Mouse (Mus musculus): ENCODE results near the gene Arnt. TPM values are rescaled to one million over a fixed set of nuclear protein-coding genes. Genes with fewer than 3 reads are reported as not detected.

Arnt gene
- total RNA-seq, 1 experiment = 25.1 TPM

DNA sequence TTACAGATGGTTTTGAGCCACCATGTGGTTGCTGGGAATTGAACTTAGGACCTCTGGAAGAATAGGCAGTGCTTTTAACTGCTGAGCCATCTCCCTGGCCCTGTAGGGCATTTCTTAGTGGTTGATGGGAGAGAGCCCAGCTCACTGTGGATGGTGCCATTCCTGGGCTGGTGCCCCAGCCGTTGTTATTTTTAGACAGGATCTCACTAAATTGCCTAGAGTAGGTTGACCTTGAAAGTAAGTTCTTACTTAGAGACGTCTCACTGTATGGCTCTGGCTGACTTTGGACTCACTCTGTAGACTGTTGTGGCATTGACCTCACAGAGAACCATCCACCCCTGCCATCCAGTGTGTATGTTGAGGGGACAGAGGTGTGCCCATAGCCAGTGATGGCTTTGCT, 64.0 kb downstream of the Arnt start:
- H3K36me3 ChIP-seq (ENCODE audit: control insufficient read depth, insufficient read depth, low read length, poor library complexity, severe bottlenecking) = peaks cover 8% of the 10 kb centered on the region
- DNase-seq (ENCODE audit: low read depth, low spot score) = no peak
- H3K4me1 ChIP-seq (ENCODE audit: control insufficient read depth in 2 of 2, insufficient read depth in 2 of 2, low read length in 2 of 2, poor library complexity in 1 of 2) = no peaks in the 10 kb centered on the region
- no peak overlapping the region for H3K4me3 ChIP-seq (ENCODE audit: insufficient read depth in 1 of 2, low read depth in 1 of 2, low read length in 2 of 2, poor library complexity in 1 of 2, severe bottlenecking in 1 of 2)
- in situ Hi-C loops (cut with MboI; ENCODE audit: low sequenced_read_pairs in 2 of 2, unreplicated experiment in 2 of 2) = no loop called here
- no peak overlapping the region for H3K27ac ChIP-seq (ENCODE audit: insufficient read depth, low read depth, low read length, poor library complexity, severe bottlenecking)
- TF ChIP-seq HCFC1 (IDR thresholded peaks at IDR 0.05; ENCODE audit: borderline replicate concordance, insufficient read depth, low read length) (no peak), ZC3H11A (IDR thresholded peaks at IDR 0.05; ENCODE audit: borderline replicate concordance, low read depth, low read length) (no peak), ZNF384 (IDR thresholded peaks at IDR 0.05; ENCODE audit: low read depth, low read length) (no peak), MAFK (IDR thresholded peaks at IDR 0.05; ENCODE audit: insufficient read depth, low read depth, low read length) (no peak), CHD2 (IDR thresholded peaks at IDR 0.05; ENCODE audit: low read depth, low read length) (no peak)
- no peaks in the 10 kb centered on the region for H3K9me3 ChIP-seq (ENCODE audit: control insufficient read depth, insufficient read depth, low read depth, low read length)
- no peak overlapping the region for H3K9ac ChIP-seq (ENCODE audit: insufficient read depth, low read depth, low read length, poor library complexity, severe bottlenecking)

DNA sequence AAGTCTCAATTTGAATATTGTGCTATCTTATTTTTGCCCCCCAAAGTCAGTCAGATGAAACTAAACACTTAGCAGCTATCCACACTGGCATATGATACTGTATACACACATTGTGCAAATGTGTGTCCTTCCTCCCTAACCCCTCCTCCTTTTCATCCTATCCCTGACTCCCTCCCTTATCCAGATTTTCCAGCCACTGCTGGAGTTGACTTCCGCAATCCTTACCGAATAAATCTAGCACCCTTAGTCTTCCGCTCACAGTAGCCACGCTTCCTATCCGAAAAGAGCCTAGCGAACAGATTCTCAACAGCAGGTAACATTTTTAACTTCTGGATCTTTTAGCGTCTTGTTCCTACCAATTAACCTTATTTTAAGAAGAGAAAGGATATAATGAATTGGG, 64.8 kb downstream of the Arnt start, which contains the start of gene Ctsk:
Gene Ctsk, plus strand, starts transcription at position 233 of the 400 bp plus-strand sequence.
- Histone ChIP-seq H3K4me3 (ENCODE audit: insufficient read depth in 1 of 2, low read depth in 1 of 2, low read length in 2 of 2, poor library complexity in 1 of 2, severe bottlenecking in 1 of 2) (no peak within 1 kb of the TSS), H3K36me3 (ENCODE audit: control insufficient read depth, insufficient read depth, low read length, poor library complexity, severe bottlenecking) (peaks cover 3% of the 10 kb centered on the region), H3K4me1 (ENCODE audit: control insufficient read depth in 2 of 2, insufficient read depth in 2 of 2, low read length in 2 of 2, poor library complexity in 1 of 2) (no peaks in the 10 kb centered on the region), H3K9me3 (ENCODE audit: control insufficient read depth, insufficient read depth, low read depth, low read length) (no peaks in the 10 kb centered on the region), H3K27ac (ENCODE audit: insufficient read depth, low read depth, low read length, poor library complexity, severe bottlenecking) (no peak within 1 kb of the TSS), H3K9ac (ENCODE audit: insufficient read depth, low read depth, low read length, poor library complexity, severe bottlenecking) (no peak within 1 kb of the TSS)
- in situ Hi-C loops (cut with MboI; ENCODE audit: low sequenced_read_pairs in 2 of 2, unreplicated experiment in 2 of 2) = no loop called here
- no peak for DNase-seq (ENCODE audit: low read depth, low spot score)
- TF ChIP-seq ZC3H11A (IDR thresholded peaks at IDR 0.05; ENCODE audit: borderline replicate concordance, low read depth, low read length) (no peak), CHD2 (IDR thresholded peaks at IDR 0.05; ENCODE audit: low read depth, low read length) (no peak), HCFC1 (IDR thresholded peaks at IDR 0.05; ENCODE audit: borderline replicate concordance, insufficient read depth, low read length) (no peak), MAFK (IDR thresholded peaks at IDR 0.05; ENCODE audit: insufficient read depth, low read depth, low read length) (no peak), ZNF384 (IDR thresholded peaks at IDR 0.05; ENCODE audit: low read depth, low read length) (no peak)

DNA sequence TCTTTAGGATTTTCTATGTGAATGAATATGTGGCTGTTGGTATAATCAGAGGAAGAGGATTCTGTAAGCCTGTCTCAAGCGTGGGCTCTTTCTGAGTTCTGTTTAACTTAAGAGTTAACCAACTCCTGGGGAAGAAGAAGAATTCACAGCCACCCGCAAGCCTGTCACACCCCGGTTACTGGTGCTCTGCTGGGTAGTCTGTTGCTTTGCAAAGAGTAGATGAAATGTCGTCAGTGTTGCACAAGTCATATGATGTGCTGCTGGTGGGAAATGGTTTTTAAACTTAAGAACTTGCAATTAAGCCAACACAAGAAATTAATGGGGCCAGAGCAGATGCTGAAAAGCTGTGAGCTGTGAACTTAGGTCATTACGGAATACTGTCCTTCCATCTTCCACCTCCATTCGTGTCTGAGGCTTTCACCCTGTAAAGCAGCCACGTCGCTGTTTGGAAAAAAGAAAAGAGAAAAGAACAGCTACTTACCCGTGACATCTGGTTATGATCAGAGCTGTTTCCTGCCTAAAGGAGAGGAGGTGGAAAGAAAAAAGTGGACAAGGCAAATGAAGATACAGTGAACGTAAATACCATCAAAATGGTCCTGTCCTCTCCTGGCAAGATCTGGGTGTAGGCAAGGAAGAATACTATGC, 65.4 kb downstream of the Arnt start:
- in situ Hi-C loops (cut with MboI; ENCODE audit: low sequenced_read_pairs in 2 of 2, unreplicated experiment in 2 of 2) = no loop called here
- TF ChIP-seq ZC3H11A (IDR thresholded peaks at IDR 0.05; ENCODE audit: borderline replicate concordance, low read depth, low read length) = no peak
- TF ChIP-seq CHD2 (IDR thresholded peaks at IDR 0.05; ENCODE audit: low read depth, low read length) = no peak
- no peak for TF ChIP-seq MAFK (IDR thresholded peaks at IDR 0.05; ENCODE audit: insufficient read depth, low read depth, low read length)
- no peak for TF ChIP-seq HCFC1 (IDR thresholded peaks at IDR 0.05; ENCODE audit: borderline replicate concordance, insufficient read depth, low read length)
- no peak for TF ChIP-seq ZNF384 (IDR thresholded peaks at IDR 0.05; ENCODE audit: low read depth, low read length)
- Histone ChIP-seq H3K4me3 (ENCODE audit: insufficient read depth in 1 of 2, low read depth in 1 of 2, low read length in 2 of 2, poor library complexity in 1 of 2, severe bottlenecking in 1 of 2) (no peak overlapping the region), H3K36me3 (ENCODE audit: control insufficient read depth, insufficient read depth, low read length, poor library complexity, severe bottlenecking) (no peaks in the 10 kb centered on the region; the same call in 1 of the 2 replicates), H3K9ac (ENCODE audit: insufficient read depth, low read depth, low read length, poor library complexity, severe bottlenecking) (no peak overlapping the region), H3K9me3 (ENCODE audit: control insufficient read depth, insufficient read depth, low read depth, low read length) (no peaks in the 10 kb centered on the region), H3K4me1 (ENCODE audit: control insufficient read depth in 2 of 2, insufficient read depth in 2 of 2, low read length in 2 of 2, poor library complexity in 1 of 2) (no peaks in the 10 kb centered on the region), H3K27ac (ENCODE audit: insufficient read depth, low read depth, low read length, poor library complexity, severe bottlenecking) (no peak overlapping the region)
- DNase-seq (ENCODE audit: low read depth, low spot score) = no peak

DNA sequence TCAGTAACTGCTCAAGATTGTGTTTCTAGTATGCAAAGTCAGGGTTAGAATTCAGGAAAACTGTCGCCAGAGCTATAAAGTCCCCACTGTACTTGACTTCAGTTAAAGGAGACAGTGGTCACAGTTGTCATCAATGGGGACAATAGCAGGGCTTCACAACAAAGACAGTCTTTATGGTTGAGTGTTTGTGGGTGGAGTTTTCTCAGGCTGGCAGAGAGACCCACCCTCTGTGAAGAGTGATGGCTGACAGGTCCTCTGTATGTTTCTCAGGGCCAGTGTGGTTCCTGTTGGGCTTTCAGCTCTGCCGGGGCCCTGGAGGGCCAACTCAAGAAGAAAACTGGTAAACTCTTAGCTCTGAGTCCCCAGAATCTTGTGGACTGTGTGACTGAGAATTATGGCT, 68.1 kb downstream of the Arnt start:
- no peaks in the 10 kb centered on the region for H3K4me1 ChIP-seq (ENCODE audit: control insufficient read depth in 2 of 2, insufficient read depth in 2 of 2, low read length in 2 of 2, poor library complexity in 1 of 2)
- H3K9ac ChIP-seq (ENCODE audit: insufficient read depth, low read depth, low read length, poor library complexity, severe bottlenecking) = no peak overlapping the region
- no peaks in the 10 kb centered on the region for H3K36me3 ChIP-seq (ENCODE audit: control insufficient read depth, insufficient read depth, low read length, poor library complexity, severe bottlenecking)
- no peak overlapping the region for H3K27ac ChIP-seq (ENCODE audit: insufficient read depth, low read depth, low read length, poor library complexity, severe bottlenecking)
- in situ Hi-C loops (cut with MboI; ENCODE audit: low sequenced_read_pairs in 2 of 2, unreplicated experiment in 2 of 2) = no loop called here
- no peak for DNase-seq (ENCODE audit: low read depth, low spot score)
- H3K4me3 ChIP-seq (ENCODE audit: insufficient read depth in 1 of 2, low read depth in 1 of 2, low read length in 2 of 2, poor library complexity in 1 of 2, severe bottlenecking in 1 of 2) = no peak overlapping the region
- no peaks in the 10 kb centered on the region for H3K9me3 ChIP-seq (ENCODE audit: control insufficient read depth, insufficient read depth, low read depth, low read length)
- no peak for TF ChIP-seq CHD2 (IDR thresholded peaks at IDR 0.05; ENCODE audit: low read depth, low read length)
- TF ChIP-seq ZC3H11A (IDR thresholded peaks at IDR 0.05; ENCODE audit: borderline replicate concordance, low read depth, low read length) = no peak
- TF ChIP-seq ZNF384 (IDR thresholded peaks at IDR 0.05; ENCODE audit: low read depth, low read length) = no peak
- no peak for TF ChIP-seq MAFK (IDR thresholded peaks at IDR 0.05; ENCODE audit: insufficient read depth, low read depth, low read length)
- TF ChIP-seq HCFC1 (IDR thresholded peaks at IDR 0.05; ENCODE audit: borderline replicate concordance, insufficient read depth, low read length) = no peak

Measured in ES-E14 (cell line).